Mouse (Mus musculus) midbrain, embryonic 15.5 days (tissue): ENCODE results near the gene Mgst2. TPM values are rescaled to one million over a fixed set of nuclear protein-coding genes. Genes with fewer than 3 reads are reported as not detected.

Experiments
- ATAC-seq: fragments of 200-750 bp; cut with Nextera tagmentation; replicated peaks from 2 replicates; pipeline ENCODE4 v1.8.0; 2017; ENCODE audit warnings: moderate TSS enrichment
- H3K27ac ChIP-seq: fragments of 300-500 bp; sonication (generic); 2 replicates; pipeline ENCODE4 v1.5.1; 2015; ENCODE audit warnings: mild to moderate bottlenecking, inconsistent platforms
- H3K27me3 ChIP-seq: fragments of 300-500 bp; sonication (generic); replicated peaks from 2 replicates; pipeline ENCODE4 v1.6.1; 2015; ENCODE audit warnings: inconsistent platforms
- H3K36me3 ChIP-seq: fragments of 300-500 bp; sonication (generic); replicated peaks from 2 replicates; pipeline ENCODE4 v1.6.1; 2015; ENCODE audit warnings: inconsistent platforms
- H3K4me1 ChIP-seq: fragments of 300-500 bp; sonication (generic); 2 replicates; pipeline ENCODE4 v1.6.1; 2015; ENCODE audit warnings: inconsistent platforms
- H3K4me2 ChIP-seq: fragments of 300-500 bp; sonication (generic); 2 replicates; pipeline ENCODE4 v1.6.1; 2015; ENCODE audit warnings: inconsistent platforms, mild to moderate bottlenecking, moderate library complexity
- H3K4me3 ChIP-seq: fragments of 300-500 bp; sonication (generic); 2 replicates; pipeline ENCODE4 v1.5.1; 2015; ENCODE audit warnings: mild to moderate bottlenecking, inconsistent platforms
- H3K9ac ChIP-seq: fragments of 300-500 bp; sonication (generic); 2 replicates; pipeline ENCODE4 v1.6.1; 2015; ENCODE audit warnings: mild to moderate bottlenecking, inconsistent platforms
- H3K9me3 ChIP-seq: fragments of 300-500 bp; sonication (generic); 2 replicates; pipeline ENCODE4 v1.6.1; 2016; ENCODE audit warnings: inconsistent platforms
- WGBS: fragments of 180-500 bp; shearing (Covaris S2); methylation state at CpG from one replicate; pipeline ENCODE4 v1.1.7; 2015; ENCODE audit warnings: mixed read lengths; 5-methylcytosine and 5-hydroxymethylcytosine counted together
- polyA plus RNA-seq: library from polyadenylated mRNA; unstranded; fragments of >200 nt; fragmentation: Nextera tagmentation; extraction: Ambion mirVana; gene quantifications from 2 replicates; pipeline ENCODE4 v1.2.1, GENCODE M21; 2015

The Mgst2 gene
- polyA plus RNA-seq, 1 experiment from 2014 or later: 0.48 TPM

DNA sequence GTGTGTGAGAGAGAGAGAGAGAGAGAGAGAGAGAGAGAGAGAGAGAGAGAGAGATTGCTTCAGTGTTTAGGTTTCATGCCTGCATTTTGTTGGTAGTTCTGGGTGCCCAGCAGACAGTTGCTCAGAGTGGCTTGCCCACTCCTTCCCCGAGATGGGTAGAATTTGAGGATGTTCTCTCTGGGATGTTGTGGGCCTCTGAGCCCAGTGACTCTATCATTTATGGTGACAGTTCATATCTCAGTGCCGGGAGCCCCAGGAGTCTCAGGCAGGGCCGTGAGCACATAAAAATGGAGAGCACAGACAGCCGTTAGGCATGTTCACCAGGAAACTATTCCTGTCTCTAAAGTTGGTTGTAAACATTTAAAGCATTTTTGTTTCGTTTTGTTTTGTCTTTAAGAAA, 1.2 kb downstream of the Mgst2 start:
- no peaks in the 10 kb centered on the region for H3K9me3 ChIP-seq
- H3K27me3 ChIP-seq: no peaks in the 10 kb centered on the region
- H3K4me3 ChIP-seq: no peak overlapping the region
- H3K4me2 ChIP-seq: no peak overlapping the region
- no peak overlapping the region for H3K9ac ChIP-seq
- H3K4me1 ChIP-seq: no peaks in the 10 kb centered on the region
- no peaks in the 10 kb centered on the region for H3K36me3 ChIP-seq
- H3K27ac ChIP-seq: no peak overlapping the region
- 72% methylated on average over 5 of the region's 5 CpGs for WGBS
- ATAC-seq: no peak

DNA sequence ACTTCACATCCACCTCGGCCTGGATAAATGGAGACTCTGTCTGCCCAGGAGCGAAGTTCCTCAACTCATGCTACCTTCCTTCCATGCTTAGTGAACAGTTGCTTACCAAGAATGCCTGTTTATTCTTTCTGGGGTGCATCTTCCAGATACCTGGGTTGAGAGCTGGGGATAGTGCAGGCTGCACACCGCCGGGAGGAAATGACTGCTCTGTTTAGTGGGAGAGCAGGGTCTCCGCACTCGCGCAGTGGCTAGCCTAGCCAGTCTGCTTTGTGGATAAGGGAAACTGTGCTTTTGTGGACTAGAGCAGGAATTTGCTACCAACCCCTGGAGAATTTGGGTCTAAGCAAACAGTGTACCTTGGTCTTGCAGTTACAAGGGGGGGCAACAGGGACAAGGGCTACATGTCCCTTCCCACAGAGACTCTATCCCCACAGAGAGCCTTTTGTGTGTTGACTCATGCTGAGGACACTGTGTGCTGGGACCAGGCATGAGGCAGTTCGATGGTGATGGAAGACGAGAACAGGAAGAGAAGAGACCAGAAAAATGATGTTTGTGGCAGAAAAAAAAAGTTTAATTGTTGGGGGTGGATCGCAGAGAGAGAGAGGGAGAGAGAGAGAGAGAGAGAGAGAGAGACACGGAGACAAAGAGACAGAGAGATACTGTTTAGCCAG, 1.9 kb downstream of the Mgst2 start:
- Histone ChIP-seq H3K9ac (no peak overlapping the region), H3K27ac (no peak overlapping the region), H3K4me1 (no peaks in the 10 kb centered on the region), H3K9me3 (no peaks in the 10 kb centered on the region), H3K4me2 (no peak overlapping the region), H3K36me3 (no peaks in the 10 kb centered on the region), H3K4me3 (no peak overlapping the region), H3K27me3 (no peaks in the 10 kb centered on the region)
- WGBS: 83% methylated on average over 11 of the region's 11 CpGs
- no peak for ATAC-seq

DNA sequence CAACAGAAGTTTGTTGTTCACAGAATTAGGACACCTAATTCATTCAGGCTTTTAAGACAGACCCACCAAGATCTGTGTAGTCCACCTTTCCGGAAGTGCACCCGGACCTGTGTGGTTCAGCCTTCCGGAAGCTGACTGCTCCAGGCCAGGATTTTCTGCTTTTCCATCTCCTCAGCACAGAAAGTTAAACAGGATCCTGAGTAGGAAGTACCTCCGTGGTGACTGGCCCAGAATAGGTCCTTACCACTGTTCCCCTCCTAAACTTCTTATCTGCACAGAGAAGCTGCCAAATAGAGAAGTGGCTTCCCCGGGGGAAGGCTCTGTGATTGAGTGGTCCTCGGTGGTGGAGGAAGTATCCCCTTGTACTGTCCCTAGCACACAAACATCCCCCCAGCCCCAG, 2.4 kb downstream of the Mgst2 start:
- 66% methylated on average over 6 of the region's 6 CpGs for WGBS
- Histone ChIP-seq H3K4me3 (no peak overlapping the region), H3K9ac (no peak overlapping the region), H3K4me2 (no peak overlapping the region), H3K4me1 (no peaks in the 10 kb centered on the region), H3K36me3 (no peaks in the 10 kb centered on the region), H3K27me3 (no peaks in the 10 kb centered on the region), H3K27ac (no peak overlapping the region), H3K9me3 (no peaks in the 10 kb centered on the region)
- no peak for ATAC-seq

DNA sequence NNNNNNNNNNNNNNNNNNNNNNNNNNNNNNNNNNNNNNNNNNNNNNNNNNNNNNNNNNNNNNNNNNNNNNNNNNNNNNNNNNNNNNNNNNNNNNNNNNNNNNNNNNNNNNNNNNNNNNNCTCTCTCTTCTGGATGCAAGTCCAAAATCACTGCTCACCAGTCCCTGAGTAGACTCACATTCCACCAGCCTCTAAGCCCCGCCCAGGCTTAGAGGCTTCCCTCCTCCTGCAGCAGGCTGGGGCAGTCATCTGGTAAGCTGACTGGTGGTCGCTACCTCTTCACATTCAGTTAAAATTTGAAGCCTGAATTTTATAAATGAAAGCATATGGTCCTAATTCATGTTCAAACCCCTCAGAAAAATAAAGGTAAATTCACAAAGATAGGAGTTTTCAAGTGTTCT, 8.4 kb downstream of the Mgst2 start:
- no peaks in the 10 kb centered on the region for H3K36me3 ChIP-seq
- no peak overlapping the region for H3K27ac ChIP-seq
- H3K27me3 ChIP-seq: no peaks in the 10 kb centered on the region
- no peak overlapping the region for H3K4me2 ChIP-seq
- WGBS: 47% methylated on average over 2 of the region's 2 CpGs
- H3K9ac ChIP-seq: no peak overlapping the region
- no peak for ATAC-seq
- H3K9me3 ChIP-seq: no peaks in the 10 kb centered on the region
- H3K4me3 ChIP-seq: no peak overlapping the region
- no peaks in the 10 kb centered on the region for H3K4me1 ChIP-seq

DNA sequence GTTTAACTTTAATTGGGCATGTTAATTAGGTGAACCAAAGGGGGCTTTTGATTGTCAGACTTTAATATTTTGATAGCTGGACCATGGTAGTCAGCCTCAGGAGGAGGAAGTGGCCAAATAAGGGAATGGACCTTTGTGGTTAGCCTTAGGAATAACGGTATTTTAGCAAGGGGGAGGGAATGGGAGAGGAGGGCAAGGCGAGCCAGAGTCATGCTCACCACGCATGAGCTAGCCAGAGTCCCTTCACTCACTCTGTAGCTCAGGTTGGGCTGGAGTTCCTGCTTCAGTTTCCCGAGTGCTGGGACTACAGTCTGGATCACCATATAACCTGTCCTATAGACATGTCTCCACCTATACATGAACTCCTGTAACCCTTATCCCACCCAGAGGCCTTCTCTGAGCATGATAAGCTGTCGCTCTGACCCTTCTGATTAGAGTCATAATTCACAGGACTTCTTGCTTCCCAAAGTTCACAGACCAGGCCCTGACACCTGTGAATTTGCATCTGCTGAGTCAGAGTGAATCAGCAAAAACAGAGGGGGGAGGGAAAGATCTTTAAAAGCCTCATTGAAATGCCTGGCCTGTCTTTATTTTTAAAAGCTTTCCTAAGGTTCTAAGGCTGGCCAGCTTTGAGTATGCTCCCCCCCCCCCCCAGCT, 10.4 kb downstream of the Mgst2 start:
- Histone ChIP-seq H3K4me2 (no peak overlapping the region), H3K4me3 (no peak overlapping the region), H3K4me1 (no peaks in the 10 kb centered on the region), H3K36me3 (no peaks in the 10 kb centered on the region), H3K9me3 (no peaks in the 10 kb centered on the region), H3K9ac (no peak overlapping the region), H3K27me3 (no peaks in the 10 kb centered on the region), H3K27ac (no peak overlapping the region)
- no peak for ATAC-seq
- 82% methylated on average over 5 of the region's 5 CpGs for WGBS

DNA sequence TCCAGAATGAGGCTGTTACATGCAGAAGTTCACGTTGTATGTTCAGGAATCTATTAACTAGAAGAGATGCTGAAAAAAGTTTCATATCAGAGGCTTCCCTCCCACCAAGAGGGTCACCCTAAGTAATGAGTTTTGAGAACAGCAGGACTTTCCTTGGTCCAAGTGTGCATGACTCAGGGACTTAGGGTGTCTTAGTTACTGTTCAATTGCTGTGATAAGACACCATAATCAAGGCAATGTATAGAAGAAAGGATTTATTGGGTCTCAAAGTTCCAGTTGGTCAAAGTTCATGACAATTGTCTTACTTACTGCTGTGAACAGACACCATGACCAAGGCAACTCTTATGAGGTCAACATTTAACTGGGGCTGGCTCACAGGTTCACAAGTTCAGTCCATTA, 10.9 kb downstream of the Mgst2 start:
- no peak for ATAC-seq
- no peak overlapping the region for H3K9ac ChIP-seq
- H3K4me3 ChIP-seq: no peak overlapping the region
- WGBS: 82% methylated on average over 1 of the region's 1 CpGs
- H3K27ac ChIP-seq: no peak overlapping the region
- no peaks in the 10 kb centered on the region for H3K36me3 ChIP-seq
- H3K27me3 ChIP-seq: no peaks in the 10 kb centered on the region
- H3K4me2 ChIP-seq: no peak overlapping the region
- H3K9me3 ChIP-seq: no peaks in the 10 kb centered on the region
- no peaks in the 10 kb centered on the region for H3K4me1 ChIP-seq

DNA sequence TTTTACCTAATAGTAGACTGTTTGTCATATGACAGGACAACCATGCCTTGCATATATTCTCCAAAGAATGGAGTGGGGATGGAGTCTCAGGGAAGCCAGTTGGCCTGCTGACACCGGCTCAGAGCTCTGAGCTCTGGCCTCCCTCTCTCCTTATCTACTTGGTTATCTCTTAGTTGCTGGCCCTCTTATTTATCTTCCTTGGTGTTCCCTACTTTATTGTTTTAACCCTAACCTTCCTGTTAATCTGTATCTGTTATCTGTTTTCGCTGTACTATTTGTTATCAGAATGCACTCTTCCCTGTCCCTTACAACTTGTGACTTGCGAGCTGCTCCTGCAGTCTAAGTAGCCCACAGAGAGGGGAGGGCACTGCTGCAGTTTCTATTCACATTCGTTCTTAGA, 12.5 kb downstream of the Mgst2 start:
- no peak overlapping the region for H3K4me3 ChIP-seq
- no peaks in the 10 kb centered on the region for H3K27me3 ChIP-seq
- no peaks in the 10 kb centered on the region for H3K9me3 ChIP-seq
- no peaks in the 10 kb centered on the region for H3K4me1 ChIP-seq
- H3K4me2 ChIP-seq: no peak overlapping the region
- H3K27ac ChIP-seq: no peak overlapping the region
- no peak for ATAC-seq
- WGBS: 62% methylated on average over 4 of the region's 4 CpGs
- H3K36me3 ChIP-seq: no peaks in the 10 kb centered on the region
- H3K9ac ChIP-seq: no peak overlapping the region

DNA sequence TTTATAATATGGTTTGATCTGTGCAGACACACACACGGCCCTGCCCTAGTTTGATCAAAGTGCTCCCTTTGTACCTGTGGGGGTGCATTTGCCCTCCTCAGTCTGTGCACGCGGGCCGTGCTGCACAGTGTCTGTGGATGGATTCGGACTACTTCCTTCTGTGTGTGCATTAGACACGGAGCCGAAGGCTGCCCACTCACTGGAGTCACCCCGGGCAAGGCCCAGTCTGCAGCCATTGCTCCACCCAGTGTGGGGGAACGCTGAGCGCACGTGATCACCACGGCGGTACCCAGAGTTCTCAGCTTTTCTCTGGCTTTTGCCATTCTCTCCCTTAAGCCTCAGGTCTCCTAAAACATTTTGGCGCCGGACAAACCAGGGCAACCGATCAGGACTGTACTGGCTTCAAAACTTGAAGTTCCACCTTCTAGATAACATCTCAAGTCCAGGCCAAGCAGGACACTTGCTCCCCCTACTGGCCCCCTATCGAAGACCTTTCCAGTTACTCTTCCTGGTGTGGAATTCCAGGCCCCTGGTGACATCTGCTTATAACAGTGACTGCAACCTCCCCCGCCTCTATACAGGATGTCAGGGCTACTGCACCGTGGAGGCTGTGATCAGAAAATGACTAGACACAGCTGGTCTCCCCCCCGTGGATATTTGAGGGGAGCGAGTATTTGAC, 13.4 kb downstream of the Mgst2 start:
- no peak overlapping the region for H3K4me2 ChIP-seq
- no peaks in the 10 kb centered on the region for H3K9me3 ChIP-seq
- 77% methylated on average over 21 of the region's 21 CpGs for WGBS
- ATAC-seq: peak; percentile 45; the same call in 1 of the 2 replicates
- H3K27ac ChIP-seq: no peak overlapping the region
- no peak overlapping the region for H3K9ac ChIP-seq
- no peak overlapping the region for H3K4me3 ChIP-seq
- no peaks in the 10 kb centered on the region for H3K27me3 ChIP-seq
- no peaks in the 10 kb centered on the region for H3K4me1 ChIP-seq
- H3K36me3 ChIP-seq: no peaks in the 10 kb centered on the region

DNA sequence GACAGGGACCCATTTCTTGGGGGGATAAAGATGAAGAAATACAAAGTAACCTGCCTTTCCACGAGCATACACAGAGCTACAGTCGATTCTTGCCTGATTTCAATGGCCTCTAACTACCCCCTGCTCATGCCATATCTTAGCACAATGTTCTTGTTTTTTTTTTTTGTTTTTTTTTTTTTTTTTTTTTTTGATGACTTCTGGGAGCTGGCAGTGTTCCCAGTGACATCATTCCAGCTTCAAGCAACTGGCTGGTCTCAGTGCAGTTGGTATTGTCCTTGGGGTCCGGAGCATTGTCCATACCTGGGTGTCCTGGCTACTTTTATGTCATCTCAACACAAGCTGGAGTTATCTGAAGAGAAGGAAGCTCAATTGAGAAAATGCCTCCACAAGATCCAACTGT, 14.8 kb downstream of the Mgst2 start:
- no peak overlapping the region for H3K4me3 ChIP-seq
- WGBS: 77% methylated on average over 3 of the region's 3 CpGs
- H3K4me1 ChIP-seq: no peaks in the 10 kb centered on the region
- ATAC-seq: no peak
- no peaks in the 10 kb centered on the region for H3K27me3 ChIP-seq
- no peak overlapping the region for H3K4me2 ChIP-seq
- no peaks in the 10 kb centered on the region for H3K36me3 ChIP-seq
- no peak overlapping the region for H3K9ac ChIP-seq
- H3K27ac ChIP-seq: no peak overlapping the region
- H3K9me3 ChIP-seq: no peaks in the 10 kb centered on the region

DNA sequence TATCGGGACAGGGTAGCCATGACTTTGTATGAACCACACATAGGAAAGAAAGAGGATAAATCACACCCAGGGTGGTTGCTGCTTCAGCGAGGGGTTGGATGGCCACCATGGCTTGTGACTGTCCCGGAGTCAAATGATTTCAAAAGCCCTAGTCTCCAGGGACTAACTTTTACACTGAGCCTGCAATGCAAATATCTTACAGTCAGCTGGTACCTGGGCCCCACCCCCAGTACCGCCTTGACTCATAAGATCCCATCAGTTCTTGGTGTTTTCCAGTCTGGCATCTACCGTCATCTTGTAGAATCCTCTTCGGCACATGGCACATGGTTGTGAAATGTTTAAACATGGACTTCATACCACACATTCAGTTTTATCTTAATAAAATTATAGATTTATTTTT, 25.4 kb downstream of the Mgst2 start:
- Histone ChIP-seq H3K4me1 (no peaks in the 10 kb centered on the region), H3K27ac (no peak overlapping the region), H3K27me3 (no peaks in the 10 kb centered on the region), H3K9ac (no peak overlapping the region), H3K9me3 (no peaks in the 10 kb centered on the region), H3K36me3 (peaks cover 12% of the 10 kb centered on the region; the same call in 1 of the 2 replicates), H3K4me3 (no peak overlapping the region), H3K4me2 (no peak overlapping the region)
- WGBS: 96% methylated on average over 6 of the region's 6 CpGs
- no peak for ATAC-seq

DNA sequence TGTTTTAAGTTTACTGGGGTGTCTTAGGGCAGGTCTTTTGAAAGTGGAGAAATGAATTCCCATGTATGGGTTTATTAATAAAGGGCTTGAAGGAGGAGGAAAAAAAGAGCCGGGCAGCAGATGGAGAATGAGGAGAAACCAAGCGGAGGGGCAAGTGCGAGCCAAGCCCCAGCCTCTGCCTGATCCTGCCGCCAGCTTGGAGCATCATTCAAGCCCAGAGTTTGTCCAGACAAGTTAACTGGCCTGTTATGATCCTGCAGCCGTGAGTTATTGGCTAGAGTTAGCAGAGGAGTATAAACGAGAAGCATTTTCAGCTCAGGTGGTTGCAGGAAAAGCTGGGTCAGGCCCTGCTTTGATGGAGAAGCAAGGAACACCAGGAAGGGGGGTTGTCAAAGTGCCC, 26.2 kb downstream of the Mgst2 start:
- Histone ChIP-seq H3K4me3 (no peak overlapping the region), H3K9ac (no peak overlapping the region), H3K4me2 (no peak overlapping the region), H3K4me1 (no peaks in the 10 kb centered on the region), H3K36me3 (peaks cover 12% of the 10 kb centered on the region; the same call in 1 of the 2 replicates), H3K9me3 (no peaks in the 10 kb centered on the region), H3K27ac (no peak overlapping the region), H3K27me3 (no peaks in the 10 kb centered on the region)
- ATAC-seq: no peak
- WGBS: 96% methylated on average over 6 of the region's 6 CpGs

DNA sequence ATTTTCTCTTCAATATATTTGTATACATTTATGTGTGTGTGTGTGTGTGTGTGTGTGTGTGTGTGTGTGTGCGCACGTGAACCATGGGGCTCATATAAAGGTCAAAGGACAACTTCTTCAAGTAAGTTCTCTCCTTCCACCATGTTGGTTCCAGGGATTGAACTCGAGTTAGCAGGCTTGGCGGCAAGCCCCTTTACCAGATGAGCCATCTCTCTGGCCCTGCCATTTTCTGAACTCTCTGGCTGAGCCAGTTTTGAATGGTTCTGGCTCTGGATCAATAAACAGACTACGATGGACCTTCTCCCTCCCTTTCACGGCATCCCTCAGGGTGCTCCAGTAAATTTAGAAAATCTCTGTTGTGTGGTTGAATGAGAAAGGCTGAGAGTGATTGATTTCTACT, 26.6 kb downstream of the Mgst2 start:
- Histone ChIP-seq H3K4me2 (no peak overlapping the region), H3K4me1 (no peaks in the 10 kb centered on the region), H3K9me3 (no peaks in the 10 kb centered on the region), H3K36me3 (peaks cover 12% of the 10 kb centered on the region; the same call in 1 of the 2 replicates), H3K27me3 (no peaks in the 10 kb centered on the region), H3K9ac (no peak overlapping the region), H3K4me3 (no peak overlapping the region), H3K27ac (no peak overlapping the region)
- no peak for ATAC-seq
- 84% methylated on average over 6 of the region's 6 CpGs for WGBS

DNA sequence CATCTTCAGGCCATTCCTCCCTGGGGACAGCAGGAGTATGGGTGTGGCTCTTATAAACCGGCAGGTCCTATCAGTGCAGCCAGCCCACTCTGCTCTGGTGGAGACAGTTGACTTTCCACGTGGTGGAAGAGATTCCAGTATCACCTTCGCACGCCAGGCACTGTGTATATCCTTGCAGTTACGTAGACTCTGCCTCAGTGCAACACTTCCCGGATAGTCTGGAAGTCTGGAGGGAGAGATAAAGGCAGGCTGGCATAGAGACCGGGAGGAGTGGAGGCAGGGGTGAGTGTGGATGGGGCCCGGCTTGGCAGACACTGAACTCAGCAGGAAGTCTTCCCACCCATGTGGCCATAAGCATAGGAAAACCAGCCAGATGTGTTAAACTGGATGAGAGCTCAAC, 28.6 kb downstream of the Mgst2 start:
- Histone ChIP-seq H3K27me3 (no peaks in the 10 kb centered on the region), H3K4me1 (no peaks in the 10 kb centered on the region), H3K9me3 (no peaks in the 10 kb centered on the region), H3K4me2 (no peak overlapping the region), H3K36me3 (peaks cover 12% of the 10 kb centered on the region; the same call in 1 of the 2 replicates), H3K9ac (no peak overlapping the region), H3K4me3 (no peak overlapping the region), H3K27ac (no peak overlapping the region)
- no peak for ATAC-seq
- WGBS: 90% methylated on average over 8 of the region's 8 CpGs
